Mouse (Mus musculus) testis, adult 10 weeks (tissue): ENCODE results near the gene Scaper. TPM values are rescaled to one million over a fixed set of nuclear protein-coding genes. Genes with fewer than 3 reads are reported as not detected.

Source experiments
- polyA plus RNA-seq: library from polyadenylated mRNA; stranded (reverse); fragments of 350-450 nt; fragmentation: Illumina TruSeq; extraction: RNeasy Lipid Tissue Mini Kit (QIAGEN cat#74804); gene quantifications from one replicate; pipeline ENCODE4 v1.2.3, GENCODE M21; 2014; ENCODE audit warnings: low read depth, low replicate concordance

The Scaper gene
- 78.4 TPM for polyA plus RNA-seq

GRCm38 (mm10) chr9:55937664-55938617, at the start of gene Scaper:
Gene Scaper (minus strand): TSS chr9:55938119.

GRCm38 (mm10) chr9:55538377-55538776, 399.5 kb downstream of the Scaper start, which contains the start of gene Isl2:
Gene Isl2 (plus strand): TSS chr9:55538672.

GRCm38 (mm10) chr9:55512027-55512543, 425.8 kb downstream of the Scaper start, which contains the start of gene Etfa:
Gene Etfa (minus strand): TSS chr9:55512243.

Other genes with a start within 250 kb of the Scaper start
- 85.9 TPM for gene 4930563M21Rik, start 72.4 kb upstream of the Scaper start, polyA plus RNA-seq
- 77.6 TPM for gene Rcn2, start 103.7 kb upstream of the Scaper start, polyA plus RNA-seq
- gene Pstpip1, start 151.8 kb upstream of the Scaper start, polyA plus RNA-seq: not detected
- gene Tspan3, start 227.4 kb upstream of the Scaper start, polyA plus RNA-seq: 43.6 TPM